Mouse (Mus musculus) midbrain, embryonic 14.5 days (tissue): ENCODE results near the gene Ldlrad3. TPM values are rescaled to one million over a fixed set of nuclear protein-coding genes. Genes with fewer than 3 reads are reported as not detected.

ENCODE experiments used
- ATAC-seq: fragments of 200-750 bp; cut with Nextera tagmentation; 2 replicates; pipeline ENCODE4 v1.8.0; 2017; ENCODE audit warnings: moderate number of reproducible peaks, moderate library complexity; ENCODE audit not compliant: low FRiP score, low TSS enrichment
- DNase-seq: peaks from one replicate; pipeline ENCODE4 v3.0.0-alpha.2; 2015
- H3K27ac ChIP-seq: fragments of 300-500 bp; sonication (generic); replicated peaks from 2 replicates; pipeline ENCODE4 v1.5.1; 2014; ENCODE audit warnings: mild to moderate bottlenecking, low read depth, low read length, moderate library complexity
- H3K27me3 ChIP-seq: fragments of 300-500 bp; sonication (generic); 2 replicates; pipeline ENCODE4 v1.6.1; 2014; ENCODE audit warnings: low read length, control low read depth, mixed read lengths; ENCODE audit not compliant: control insufficient read depth, insufficient read depth
- H3K36me3 ChIP-seq: fragments of 300-500 bp; sonication (generic); 2 replicates; pipeline ENCODE4 v1.6.1; 2014; ENCODE audit warnings: low read length, control low read depth; ENCODE audit not compliant: control insufficient read depth, insufficient read depth
- H3K4me1 ChIP-seq: fragments of 300-500 bp; sonication (generic); 2 replicates; pipeline ENCODE4 v1.6.1; 2014; ENCODE audit warnings: mild to moderate bottlenecking, antibody characterized with exemption, low read length, control low read depth; ENCODE audit not compliant: control insufficient read depth, insufficient read depth
- H3K4me2 ChIP-seq: fragments of 300-500 bp; sonication (generic); 2 replicates; pipeline ENCODE4 v1.6.1; 2014; ENCODE audit warnings: mild to moderate bottlenecking, low read length, moderate library complexity
- H3K4me3 ChIP-seq: fragments of 300-500 bp; sonication (generic); replicated peaks from 2 replicates; pipeline ENCODE4 v1.5.1; 2014; ENCODE audit warnings: low read depth, low read length
- H3K9ac ChIP-seq: fragments of 300-500 bp; sonication (generic); replicated peaks from 2 replicates; pipeline ENCODE4 v1.6.1; 2014; ENCODE audit warnings: mild to moderate bottlenecking, low read length, moderate library complexity
- H3K9me3 ChIP-seq: fragments of 300-500 bp; sonication (generic); 2 replicates; pipeline ENCODE4 v1.6.1; 2016; ENCODE audit warnings: low read length, control low read depth, mixed read lengths; ENCODE audit not compliant: control insufficient read depth
- WGBS: fragments of 180-500 bp; shearing (Covaris S2); extraction: QIAGEN DNeasy Blood & Tissue Kit; methylation state at CpG from one replicate; pipeline ENCODE4 v1.1.7; 2014; 5-methylcytosine and 5-hydroxymethylcytosine counted together
- polyA plus RNA-seq: library from polyadenylated mRNA; unstranded; fragments of >200 nt; fragmentation: Nextera tagmentation; extraction: Ambion mirVana; gene quantifications from 2 replicates; pipeline ENCODE4 v1.2.1, GENCODE M21; 2014

The Ldlrad3 gene
- polyA plus RNA-seq, 1 experiment from 2014 or later = 34.0 TPM

DNA sequence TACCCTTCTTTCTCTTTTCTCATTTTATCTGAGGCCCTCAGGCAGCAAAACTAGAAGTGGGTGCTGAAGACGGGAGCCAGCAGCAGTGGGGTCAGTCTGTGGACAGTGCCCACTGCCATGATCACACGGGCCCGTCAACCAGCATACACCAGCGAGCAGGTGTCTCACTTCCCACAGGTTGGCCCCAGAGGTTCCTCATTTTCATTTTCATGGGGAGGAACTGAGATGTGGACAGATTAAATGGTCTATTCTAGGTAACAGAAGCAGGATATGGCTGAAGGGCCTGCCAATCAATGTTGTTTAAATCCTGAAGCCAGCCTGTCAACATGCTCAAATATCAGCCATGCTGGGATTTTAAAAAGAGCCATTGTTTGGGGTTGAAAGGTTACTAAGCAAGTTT is 9.3 kb upstream of the Ldlrad3 start:
- ATAC-seq (no peak), DNase-seq (no peak)
- H3K36me3 ChIP-seq = no peaks in the 10 kb centered on the region
- H3K4me1 ChIP-seq = no peaks in the 10 kb centered on the region
- H3K4me2 ChIP-seq = no peak overlapping the region
- no peak overlapping the region for H3K4me3 ChIP-seq
- H3K9ac ChIP-seq = no peak overlapping the region
- 81% methylated on average over 4 of the region's 4 CpGs for WGBS
- H3K27ac ChIP-seq = no peak overlapping the region
- no peaks in the 10 kb centered on the region for H3K27me3 ChIP-seq
- no peaks in the 10 kb centered on the region for H3K9me3 ChIP-seq

DNA sequence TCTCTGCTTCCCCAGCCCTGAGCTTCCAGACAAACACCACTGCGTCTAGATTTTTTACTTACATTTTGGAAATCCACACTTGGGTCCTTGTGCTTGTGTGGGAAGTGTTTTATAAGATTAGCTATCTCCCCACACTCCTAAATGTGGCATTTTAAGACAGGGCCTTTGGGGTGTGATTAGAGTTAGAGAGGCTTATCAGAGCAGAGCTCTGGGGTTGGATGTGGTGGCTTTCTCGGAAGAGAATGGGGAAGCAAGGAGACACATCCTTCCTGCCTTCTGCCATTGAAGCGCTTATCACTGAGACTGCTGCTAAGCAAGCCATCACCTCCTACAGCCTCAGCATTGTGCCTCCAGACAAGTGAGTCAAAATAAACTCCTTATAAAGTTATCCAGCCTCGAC is 8.1 kb upstream of the Ldlrad3 start:
- Histone ChIP-seq H3K27me3 (no peaks in the 10 kb centered on the region), H3K9me3 (no peaks in the 10 kb centered on the region), H3K4me1 (no peaks in the 10 kb centered on the region), H3K9ac (no peak overlapping the region), H3K36me3 (no peaks in the 10 kb centered on the region), H3K27ac (no peak overlapping the region), H3K4me3 (no peak overlapping the region), H3K4me2 (no peak overlapping the region)
- WGBS = 76% methylated on average over 4 of the region's 4 CpGs
- ATAC-seq (no peak), DNase-seq (no peak)

GRCm38 (mm10) chr2:102192943-102193820 is 7.0 kb upstream of the Ldlrad3 start:
- ATAC-seq (no peak), DNase-seq (no peak)
- Histone ChIP-seq H3K27me3 (no peaks in the 10 kb centered on the region), H3K4me1 (no peaks in the 10 kb centered on the region), H3K9ac (no peak overlapping the region), H3K27ac (no peak overlapping the region), H3K36me3 (no peaks in the 10 kb centered on the region), H3K4me2 (no peak overlapping the region), H3K9me3 (no peaks in the 10 kb centered on the region), H3K4me3 (no peak overlapping the region)
- 95% methylated on average over 16 of the region's 16 CpGs for WGBS

DNA sequence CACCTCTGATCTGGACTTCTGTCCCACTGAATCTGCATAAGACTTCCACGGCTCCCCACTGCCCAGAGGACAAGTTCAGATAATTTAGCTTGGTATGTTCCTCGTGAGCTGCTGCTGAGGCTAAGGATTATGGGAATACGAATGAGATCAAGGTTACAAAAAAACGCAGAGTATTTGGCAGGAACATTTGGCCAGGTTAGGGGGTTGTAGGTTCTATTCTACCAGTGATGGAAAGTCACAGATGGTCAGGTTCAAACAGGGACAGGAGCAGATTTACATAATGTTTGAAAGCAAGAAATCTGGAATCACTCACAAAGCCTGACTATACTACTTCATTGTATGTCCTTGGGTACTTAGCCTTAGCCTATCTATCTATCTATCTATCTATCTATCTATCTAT is 5.6 kb upstream of the Ldlrad3 start:
- Histone ChIP-seq H3K4me3 (no peak overlapping the region), H3K4me1 (peaks cover 3% of the 10 kb centered on the region; the same call in 1 of the 2 replicates), H3K27me3 (no peaks in the 10 kb centered on the region), H3K4me2 (no peak overlapping the region), H3K36me3 (no peaks in the 10 kb centered on the region), H3K9ac (no peak overlapping the region), H3K27ac (no peak overlapping the region), H3K9me3 (no peaks in the 10 kb centered on the region)
- WGBS = 68% methylated on average over 4 of the region's 4 CpGs
- ATAC-seq (no peak), DNase-seq (no peak)

DNA sequence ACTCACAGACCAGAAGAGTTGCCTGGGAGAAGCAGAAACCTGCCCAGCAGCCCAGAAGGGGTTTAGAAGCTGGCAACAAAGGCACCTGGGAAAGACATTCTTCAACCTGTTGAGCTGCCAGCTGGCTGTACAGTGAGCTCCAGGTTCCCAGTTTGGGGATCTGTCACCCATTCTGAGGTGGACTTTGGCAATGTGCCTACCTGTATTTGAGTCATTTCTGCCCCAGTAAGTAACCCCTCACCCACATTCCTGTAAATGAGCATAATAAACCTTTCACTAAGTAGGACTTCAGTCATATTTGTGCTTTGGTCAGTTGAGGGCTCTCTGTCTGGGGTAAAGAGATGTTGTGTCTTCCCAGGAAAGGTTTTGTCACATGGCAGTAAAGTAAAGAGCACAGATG is 4.8 kb upstream of the Ldlrad3 start:
- Histone ChIP-seq H3K36me3 (no peaks in the 10 kb centered on the region), H3K4me1 (peaks cover 3% of the 10 kb centered on the region; the same call in 1 of the 2 replicates), H3K4me3 (no peak overlapping the region), H3K9ac (no peak overlapping the region), H3K4me2 (no peak overlapping the region), H3K9me3 (no peaks in the 10 kb centered on the region), H3K27ac (no peak overlapping the region), H3K27me3 (no peaks in the 10 kb centered on the region)
- no peak for ATAC-seq
- DNase-seq = no peak

- no peaks in the 10 kb centered on the region for H3K36me3 ChIP-seq
- peak; percentile 10 for ATAC-seq
- WGBS = under 1% methylated on average over 24 of the region's 24 CpGs
- H3K27ac ChIP-seq = peak overlapping the region; percentile 90
- peak overlapping the region; percentile 85 for H3K9ac ChIP-seq
- peaks cover 21% of the 10 kb centered on the region; the same call in 1 of the 2 replicates for H3K4me1 ChIP-seq
- H3K9me3 ChIP-seq = no peaks in the 10 kb centered on the region
- peak; percentile 73 for DNase-seq
- H3K4me3 ChIP-seq = peak overlapping the region; percentile 68
- H3K27me3 ChIP-seq = no peaks in the 10 kb centered on the region
- peak overlapping the region; percentile 69 for H3K4me2 ChIP-seq
These were observed 875 bp downstream of the Ldlrad3 start for GRCm38 (mm10) chr2:102185069-102185950.

- 83% methylated on average over 7 of the region's 7 CpGs for WGBS
- ATAC-seq = no peak
- DNase-seq = no peak
- peaks cover 21% of the 10 kb centered on the region; the same call in 1 of the 2 replicates for H3K4me1 ChIP-seq
- no peaks in the 10 kb centered on the region for H3K36me3 ChIP-seq
- no peak overlapping the region for H3K4me3 ChIP-seq
- H3K9ac ChIP-seq = no peak overlapping the region
- H3K9me3 ChIP-seq = no peaks in the 10 kb centered on the region
- H3K4me2 ChIP-seq = peak overlapping the region; percentile 69
- no peaks in the 10 kb centered on the region for H3K27me3 ChIP-seq
- no peak overlapping the region for H3K27ac ChIP-seq
These were observed 2.3 kb downstream of the Ldlrad3 start for GRCm38 (mm10) chr2:102183720-102184480.

- ATAC-seq (no peak), DNase-seq (no peak)
- no peak overlapping the region for H3K4me3 ChIP-seq
- H3K27ac ChIP-seq = no peak overlapping the region
- no peaks in the 10 kb centered on the region for H3K27me3 ChIP-seq
- no peak overlapping the region for H3K9ac ChIP-seq
- H3K4me2 ChIP-seq = no peak overlapping the region
- H3K9me3 ChIP-seq = no peaks in the 10 kb centered on the region
- WGBS = 89% methylated on average over 2 of the region's 2 CpGs
- H3K4me1 ChIP-seq = peaks cover 18% of the 10 kb centered on the region; the same call in 1 of the 2 replicates
- H3K36me3 ChIP-seq = no peaks in the 10 kb centered on the region
These were observed 4.7 kb downstream of the Ldlrad3 start for GRCm38 (mm10) chr2:102181459-102181858.
